Mouse (Mus musculus) CD4-positive, CD25-positive, alpha-beta regulatory T cell, adult 4 months (primary cell): ENCODE data around the gene Rasgrp1. TPM values are rescaled to one million over a fixed set of nuclear protein-coding genes. Genes with fewer than 3 reads are reported as not detected.

Experiments
- ATAC-seq: one replicate; pipeline ENCODE4 v1.8.0; 2017
- polyA plus RNA-seq, 2 experiments: library from polyadenylated mRNA; unstranded; fragments of 100-300 nt; shearing (Covaris generic); gene quantifications; one replicate each; pipeline ENCODE4 v1.2.1; 2017

Gene Rasgrp1
- 10 to 100 TPM; 66.0 to 79.2 TPM for polyA plus RNA-seq

DNA sequence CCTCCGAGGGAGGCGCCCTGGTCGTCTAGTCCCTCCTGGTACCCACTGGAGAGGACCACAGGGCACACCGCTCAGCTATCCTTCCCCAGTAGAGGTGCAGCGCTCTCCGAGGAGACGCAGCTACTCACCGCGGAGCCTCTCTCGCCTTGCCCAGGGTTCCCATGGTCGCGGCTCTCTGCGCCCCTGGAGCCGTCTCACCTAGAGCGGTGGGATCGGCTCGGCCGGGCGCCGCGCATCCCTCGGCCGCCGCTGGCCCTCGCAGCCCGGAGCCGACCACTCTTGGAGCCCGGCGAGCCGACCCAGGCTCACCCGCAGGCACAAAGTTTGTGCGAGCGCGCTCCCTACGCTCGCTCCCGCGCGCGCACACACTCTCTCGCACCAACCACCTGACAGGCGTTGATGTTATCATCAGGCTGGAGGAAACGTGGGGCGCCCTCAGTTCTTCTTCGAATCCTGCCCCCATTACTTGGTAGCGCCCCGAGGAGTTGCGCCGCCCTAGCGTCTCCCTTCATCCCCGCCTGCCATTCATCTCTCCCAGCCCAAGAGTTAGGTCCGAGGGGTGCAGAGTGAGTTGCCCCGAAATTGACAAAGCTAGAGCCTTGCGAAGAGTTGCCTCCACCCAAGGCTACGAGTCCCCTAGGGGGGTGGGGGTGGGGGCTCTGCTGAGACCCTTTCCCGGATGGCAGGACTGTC, at the start of gene Rasgrp1:
Gene Rasgrp1 (minus strand): TSS at position 455 of the 693 bp plus-strand sequence.
- peak; percentile 79 for ATAC-seq

GRCm38 (mm10) chr2:117389925-117390892, 47.4 kb upstream of the Rasgrp1 start:
- peak; percentile 80 for ATAC-seq

DNA sequence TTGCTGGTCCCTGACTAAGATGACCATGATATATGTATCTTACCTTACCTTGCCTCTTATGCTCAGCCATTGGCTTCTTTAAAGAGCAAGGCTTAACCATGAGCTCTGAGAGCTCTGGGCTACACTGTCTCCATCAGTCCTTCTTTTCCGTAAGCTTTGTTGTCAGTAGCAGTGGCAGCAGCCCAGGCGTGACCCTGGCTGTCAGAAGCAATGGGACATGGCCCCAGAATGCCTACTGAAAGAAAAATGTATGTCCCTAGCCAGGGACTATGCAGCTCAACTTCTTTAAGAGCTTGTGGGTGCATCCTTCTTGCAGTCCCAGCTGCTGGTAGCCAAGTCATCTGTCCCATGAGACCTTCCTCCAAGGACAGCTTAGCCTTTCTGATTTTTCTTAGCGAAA, 46.7 kb upstream of the Rasgrp1 start:
- ATAC-seq, result no peak

- no peak for ATAC-seq
Measured at GRCm38 (mm10) chr2:117388121-117388520, 45.3 kb upstream of the Rasgrp1 start.

DNA sequence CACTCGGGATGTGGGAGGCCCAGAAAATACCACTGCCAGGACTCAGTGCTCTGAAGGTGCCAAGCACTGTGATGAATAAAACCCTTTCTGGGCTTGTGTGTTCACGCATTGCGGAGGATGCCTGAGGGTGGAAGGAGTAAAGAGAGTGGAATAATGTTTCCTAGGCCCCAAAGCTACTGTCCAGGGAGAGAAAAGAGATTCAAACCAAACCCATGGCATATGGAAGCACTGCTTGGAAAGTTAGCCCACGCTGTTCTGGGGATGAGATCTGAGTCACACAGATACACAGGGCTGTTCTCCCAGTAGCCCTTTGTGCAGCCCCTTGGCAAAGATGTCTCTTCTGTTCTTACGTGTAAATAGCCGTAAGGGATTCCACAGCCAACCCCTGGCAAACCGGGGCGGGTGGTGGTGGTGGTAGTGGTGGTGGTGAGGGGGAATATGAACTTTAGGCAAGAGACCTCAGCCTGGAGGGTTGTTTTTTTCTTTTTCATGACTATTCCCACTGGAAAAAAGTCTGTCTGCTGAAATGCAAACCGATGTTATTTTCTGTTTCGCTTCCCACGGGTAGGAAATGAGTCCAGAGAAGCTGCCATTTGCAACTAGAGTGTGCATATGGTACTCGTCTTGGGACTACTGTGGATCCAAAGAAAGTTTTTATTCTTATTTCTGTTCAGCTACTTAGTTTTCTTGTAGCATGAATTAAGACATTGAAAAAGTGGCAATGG, 44.3 kb upstream of the Rasgrp1 start:
- ATAC-seq, result no peak

GRCm38 (mm10) chr2:117386036-117386590, 43.3 kb upstream of the Rasgrp1 start:
- ATAC-seq, result no peak

- no peak for ATAC-seq
Measured at GRCm38 (mm10) chr2:117381314-117381713, 38.5 kb upstream of the Rasgrp1 start.

DNA sequence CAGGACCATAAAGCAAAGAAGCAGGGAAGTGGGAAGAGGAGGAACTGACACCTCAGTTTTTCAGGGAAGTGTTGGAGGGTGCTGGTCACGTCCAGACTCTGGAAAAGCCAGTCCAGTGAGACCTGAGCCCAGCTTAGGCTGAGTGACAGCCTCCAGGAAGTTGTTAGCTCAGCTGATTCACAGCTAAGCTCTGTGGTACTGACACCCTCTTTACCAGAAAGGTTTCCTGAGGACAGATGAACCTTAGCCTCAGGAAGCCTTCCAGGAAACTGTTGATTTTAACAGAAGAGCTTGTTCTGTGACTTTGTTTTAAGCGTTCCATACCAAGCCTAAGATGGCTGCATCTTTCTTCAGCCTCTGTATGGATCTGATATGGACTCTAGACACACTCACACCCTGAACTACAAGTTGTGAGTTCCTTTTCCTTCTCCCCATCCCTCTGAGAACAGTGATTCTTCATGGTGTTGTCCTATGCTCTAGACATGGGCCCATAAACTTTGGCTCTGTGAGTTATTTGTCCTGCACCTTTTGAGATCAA, 31.6 kb upstream of the Rasgrp1 start:
- peak; percentile 91 for ATAC-seq

DNA sequence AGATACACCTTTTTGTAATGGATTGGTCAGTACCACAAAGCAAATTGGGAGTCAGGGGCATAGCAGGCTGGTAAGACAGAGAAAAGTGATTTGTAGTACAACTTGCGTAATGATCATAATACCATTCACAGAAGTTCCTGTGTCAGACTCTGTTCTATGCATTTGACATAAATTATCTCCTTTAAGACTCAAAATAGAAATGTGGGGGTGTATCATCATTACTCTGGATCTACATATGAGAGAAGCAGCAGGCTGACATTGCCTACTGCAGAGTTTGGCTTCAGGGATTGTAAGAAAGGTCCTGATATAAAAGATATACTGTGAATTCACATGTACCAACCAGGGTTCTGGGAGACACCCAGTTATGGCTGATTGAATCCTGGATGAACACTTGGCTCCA, 28.9 kb upstream of the Rasgrp1 start:
- no peak for ATAC-seq

DNA sequence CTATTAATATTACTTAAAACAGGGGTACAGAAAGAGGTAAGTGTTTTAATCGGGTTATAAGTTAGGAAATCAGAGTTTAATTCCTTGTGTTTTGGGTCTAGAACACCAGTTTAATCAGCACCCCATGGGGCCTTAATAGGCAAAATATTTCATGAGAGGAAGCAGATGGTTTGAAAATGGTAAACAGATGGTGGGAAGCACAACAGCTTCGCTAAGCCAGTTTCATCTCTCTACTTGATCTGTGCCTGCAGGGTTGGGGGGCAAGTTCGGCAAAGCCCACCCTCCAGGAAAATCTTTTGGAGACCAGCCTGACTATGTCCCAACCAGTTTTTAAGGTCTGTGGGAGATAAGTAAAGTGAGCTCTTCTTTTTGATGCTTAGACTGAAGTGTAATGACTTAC, 23.7 kb upstream of the Rasgrp1 start:
- ATAC-seq, result no peak

- ATAC-seq, result no peak
Measured at GRCm38 (mm10) chr2:117364056-117364455, 21.3 kb upstream of the Rasgrp1 start.

DNA sequence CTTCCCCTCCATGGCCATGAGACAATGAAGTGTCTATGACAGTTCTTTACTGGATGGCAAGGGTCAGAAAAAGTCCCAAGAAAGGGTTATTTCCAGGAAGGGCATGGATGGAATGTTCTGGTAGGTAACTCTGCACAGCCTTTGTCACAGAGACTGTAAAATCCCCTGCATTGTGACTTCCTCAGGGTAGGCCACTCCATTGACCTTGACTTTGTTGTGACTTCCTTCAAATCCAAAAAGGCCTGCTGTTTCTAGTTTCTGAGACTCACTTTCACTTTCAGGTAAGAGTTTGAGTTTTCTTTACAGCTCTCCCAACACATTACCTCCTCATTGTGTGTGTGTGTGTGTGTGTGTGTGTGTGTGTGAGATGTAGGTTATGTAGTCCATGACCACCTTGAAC, 15.1 kb upstream of the Rasgrp1 start:
- ATAC-seq, result peak; percentile 82

- ATAC-seq, result peak; percentile 81
Measured at GRCm38 (mm10) chr2:117352305-117353123, 9.7 kb upstream of the Rasgrp1 start.

GRCm38 (mm10) chr2:117350138-117350537, 7.3 kb upstream of the Rasgrp1 start:
- ATAC-seq, result no peak

GRCm38 (mm10) chr2:117343240-117343624, 431 bp upstream of the Rasgrp1 start:
- ATAC-seq, result peak; percentile 32

DNA sequence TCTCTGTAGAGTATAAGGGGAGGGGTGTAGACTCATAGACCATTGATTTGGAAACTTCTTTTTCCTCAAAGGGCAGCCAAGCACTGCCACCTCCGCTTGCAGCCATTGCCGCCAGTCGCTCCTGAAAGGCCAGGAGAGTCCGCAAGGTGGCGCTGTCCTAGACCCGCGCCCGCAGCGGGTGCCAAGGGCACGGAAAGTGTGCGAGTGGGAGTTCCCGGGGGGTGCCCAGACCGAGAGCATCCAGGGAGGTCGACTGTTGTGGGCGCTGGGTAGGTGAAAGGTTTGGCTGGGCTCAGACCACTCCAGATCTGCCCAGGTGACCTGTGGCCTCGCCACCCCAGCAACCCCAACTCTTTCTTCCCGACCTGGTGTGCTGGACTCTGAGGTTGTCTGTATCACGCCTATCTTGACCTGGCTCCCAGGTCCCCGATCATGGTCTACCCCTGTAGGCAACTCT, 683 bp downstream of the Rasgrp1 start:
- ATAC-seq, result peak; percentile 64

DNA sequence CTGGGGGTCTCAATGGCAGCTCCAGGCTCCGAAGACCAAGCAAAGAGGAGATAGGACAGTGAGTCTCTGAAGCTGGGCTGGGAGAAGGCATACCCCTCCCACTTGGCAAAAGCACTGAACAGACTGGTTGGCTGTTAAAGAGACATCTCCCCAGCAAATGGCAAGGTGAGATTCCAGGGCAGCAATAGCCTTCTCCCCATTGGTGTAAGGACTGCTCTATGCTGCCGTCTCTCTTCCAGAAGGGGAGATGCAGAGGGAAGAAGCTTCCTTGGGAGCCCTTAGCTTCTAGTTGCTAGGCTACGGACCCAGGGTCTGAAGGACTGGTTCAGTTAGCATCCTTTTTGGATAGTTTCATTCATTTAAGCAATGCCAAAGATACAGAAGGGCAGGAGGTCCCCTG, 4.3 kb downstream of the Rasgrp1 start:
- no peak for ATAC-seq

DNA sequence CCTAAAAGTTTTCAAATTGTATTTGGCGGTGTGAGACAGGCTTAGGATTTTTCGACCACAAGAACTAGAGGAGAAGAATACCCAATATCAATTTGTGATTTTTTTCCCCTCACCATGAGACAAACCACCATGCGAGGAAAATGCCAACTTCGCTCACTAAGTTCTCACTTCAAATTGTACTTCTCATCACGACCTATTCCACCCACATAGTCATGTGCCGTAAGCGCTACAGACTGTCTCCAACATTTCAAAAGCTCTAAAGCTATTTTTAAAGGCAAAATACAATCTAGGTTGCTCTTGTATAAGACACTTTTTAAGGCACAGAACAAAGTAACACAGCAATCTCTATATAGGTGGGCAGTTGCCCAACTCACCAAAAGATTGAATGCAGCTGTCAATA, 4.9 kb downstream of the Rasgrp1 start:
- ATAC-seq, result no peak

DNA sequence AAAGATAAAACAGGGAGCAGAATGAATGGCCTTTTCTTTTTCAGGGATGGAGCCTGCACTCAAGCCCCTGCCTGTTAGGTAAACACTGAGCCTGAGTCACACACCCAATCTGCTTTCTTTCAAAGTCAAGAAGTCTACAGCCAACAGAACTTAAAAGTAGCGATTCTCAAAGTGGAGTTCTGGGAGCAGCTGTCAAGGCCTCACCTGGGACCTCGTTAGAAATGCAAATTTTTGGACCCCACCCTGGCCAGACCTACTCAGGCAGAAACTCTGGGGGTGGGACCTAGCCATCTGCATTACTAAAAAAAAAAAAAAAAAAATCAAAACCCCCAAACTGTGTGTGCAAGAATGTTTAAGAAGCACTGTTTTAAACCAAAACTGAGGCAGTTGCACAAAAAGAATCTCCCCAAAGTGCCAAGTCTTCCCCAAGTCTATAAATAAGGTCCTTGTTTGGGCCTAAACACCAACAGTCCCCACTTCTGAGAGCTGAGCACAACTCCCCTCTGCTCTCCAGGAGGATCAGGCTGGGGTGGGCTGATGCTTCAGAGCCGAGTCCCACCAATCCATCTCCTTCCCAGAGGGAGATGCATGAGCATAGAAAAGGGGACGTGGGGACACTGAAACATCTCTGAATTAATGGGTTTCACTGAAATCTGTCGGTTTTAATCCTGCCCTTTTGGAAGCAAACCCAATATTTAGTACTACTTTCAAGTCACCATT, 5.7 kb downstream of the Rasgrp1 start:
- ATAC-seq, result no peak

DNA sequence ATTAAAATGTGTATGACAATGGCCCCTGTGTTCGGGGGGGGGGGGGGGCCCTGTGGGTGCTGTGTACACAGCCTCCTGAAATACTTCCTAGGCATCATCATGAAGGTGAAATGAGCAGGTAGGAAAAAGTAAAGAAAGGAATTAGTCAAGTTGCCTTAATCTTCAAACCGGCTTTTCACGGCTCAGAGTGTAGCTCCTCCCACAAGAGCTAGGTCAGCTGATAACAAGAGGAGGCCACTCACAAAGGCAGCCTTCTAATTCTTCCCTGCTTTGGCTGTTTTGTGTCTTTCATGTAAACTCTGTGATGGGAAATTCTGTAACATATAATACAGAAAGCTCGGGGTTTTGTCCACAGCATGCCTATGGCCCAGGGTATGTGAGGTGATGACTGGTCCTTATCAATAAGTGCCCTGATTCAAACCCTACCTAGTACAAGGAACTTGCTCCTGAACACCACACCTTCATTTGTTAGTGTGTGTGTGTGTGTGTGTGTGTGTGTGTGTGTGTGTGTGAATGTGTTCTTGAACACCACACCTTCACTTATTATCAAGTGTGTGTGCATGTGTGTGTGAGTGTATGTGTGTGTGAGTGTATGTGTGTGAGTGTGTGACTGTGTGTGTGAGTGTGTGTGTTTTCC, 7.1 kb downstream of the Rasgrp1 start:
- peak; percentile 46 for ATAC-seq
